ENCODE assay signal across 9 mouse cellular contexts in the genomic region with DNA sequence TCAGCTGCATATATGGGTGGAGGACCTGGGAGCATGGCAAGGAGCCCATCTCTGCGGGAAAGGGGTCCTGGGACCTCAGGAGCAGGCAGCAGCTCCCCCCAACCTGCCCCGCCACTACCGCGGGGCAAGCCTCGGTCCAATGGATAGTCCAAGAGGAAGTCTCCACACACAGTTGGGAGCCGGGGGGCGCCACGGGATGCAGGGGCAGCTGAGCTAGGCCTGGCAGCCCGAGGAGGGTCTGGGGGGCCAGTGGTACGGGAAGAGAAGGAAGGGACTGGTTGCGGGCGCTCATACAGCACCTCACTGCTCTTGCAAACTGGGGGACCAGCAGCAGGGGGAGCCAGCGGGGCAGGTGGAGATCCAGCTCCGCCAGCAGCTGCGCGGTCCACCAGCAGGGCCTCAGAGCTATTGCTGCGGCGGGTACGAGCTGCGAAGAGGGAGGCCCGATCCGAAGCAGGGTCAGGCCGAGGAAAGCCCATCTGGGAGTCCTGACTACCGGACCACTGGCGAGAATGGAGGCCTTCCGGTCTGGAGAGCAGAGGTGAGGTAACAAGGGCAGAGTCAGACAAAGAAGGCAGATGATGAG. TPM values are rescaled to one million over a fixed set of nuclear protein-coding genes. Genes with fewer than 3 reads are reported as not detected.
DNase-seq lines count a peak whose midpoint lies in the region; ATAC-seq and TF ChIP-seq lines count a peak whose summit lies in the region.
"Had no signal": no experiment of that assay in that cellular context is flagged by ENCODE, and none has a peak within 500 bp of the region (broad histone marks: within the 10 kb centered on the region; RNA-seq: fewer than 3 reads in every experiment).

No protein-coding gene starts in this region.

- no peak overlapping the region for H3K9ac ChIP-seq in hindbrain, embryonic 14.5 days
- no peak overlapping the region for H3K9ac ChIP-seq in hindbrain, embryonic 13.5 days
- H3K9ac ChIP-seq in intestine, embryonic 15.5 days: no peak overlapping the region
- H3K9ac ChIP-seq in limb, embryonic 13.5 days: 0 out of 2 replicates have a peak overlapping the region, but pooled peaks have one; percentile 8
- H3K9ac ChIP-seq: limb, embryonic 15.5 days had no signal

- H3K4me3 ChIP-seq in hindbrain, embryonic 14.5 days (replicated peaks; ENCODE audit: low read length): no peak overlapping the region
- H3K4me3 ChIP-seq in hindbrain, embryonic 13.5 days: no peak overlapping the region
- H3K4me3 ChIP-seq in intestine, embryonic 15.5 days (replicated peaks): no peak overlapping the region
- no peak overlapping the region for H3K4me3 ChIP-seq in limb, embryonic 13.5 days
- H3K4me3 ChIP-seq: limb, embryonic 15.5 days had no signal

- 39% methylated on average over 26 of the region's 26 CpGs for WGBS in hindbrain, embryonic 14.5 days
- WGBS in hindbrain, embryonic 13.5 days: 31% methylated on average over 26 of the region's 26 CpGs
- 33% methylated on average over 25 of the region's 26 CpGs for WGBS in intestine, embryonic 15.5 days
- 38% methylated on average over 25 of the region's 26 CpGs for WGBS in limb, embryonic 13.5 days

- H3K36me3 ChIP-seq in hindbrain, embryonic 14.5 days (replicated peaks; ENCODE audit: control insufficient read depth, insufficient read depth): peaks cover 19% of the 10 kb centered on the region
- peaks cover 22% of the 10 kb centered on the region for H3K36me3 ChIP-seq in hindbrain, embryonic 13.5 days
- no peaks in the 10 kb centered on the region for H3K36me3 ChIP-seq in intestine, embryonic 15.5 days
- peaks cover 8% of the 10 kb centered on the region; the same call in 1 of the 2 replicates for H3K36me3 ChIP-seq in limb, embryonic 13.5 days

- H3K4me2 ChIP-seq in hindbrain, embryonic 14.5 days (replicated peaks): no peak overlapping the region
- no peak overlapping the region for H3K4me2 ChIP-seq in hindbrain, embryonic 13.5 days
- no peak overlapping the region for H3K4me2 ChIP-seq in intestine, embryonic 15.5 days (replicated peaks)
- H3K4me2 ChIP-seq in limb, embryonic 13.5 days (replicated peaks): no peak overlapping the region
- H3K4me2 ChIP-seq: limb, embryonic 15.5 days had no signal

- no peak for TF ChIP-seq POLR2A in brain, embryonic 14.5 days (IDR thresholded peaks at IDR 0.05; ENCODE audit: borderline replicate concordance, extremely low read depth, insufficient read depth, insufficient read length, poor library complexity, severe bottlenecking)

- ATAC-seq in hindbrain, embryonic 14.5 days (ENCODE audit: low FRiP score): no peak
- ATAC-seq in hindbrain, embryonic 13.5 days (ENCODE audit: low FRiP score): no peak
- ATAC-seq in intestine, embryonic 15.5 days: peak; percentile 28; the same call in 1 of the 2 replicates
- no peak; the same call in 1 of the 2 replicates for ATAC-seq in limb, embryonic 13.5 days (ENCODE audit: low FRiP score, low read depth)

- no peak overlapping the region for H3K27ac ChIP-seq in hindbrain, embryonic 14.5 days
- no peak overlapping the region for H3K27ac ChIP-seq in hindbrain, embryonic 13.5 days
- H3K27ac ChIP-seq in intestine, embryonic 15.5 days: no peak overlapping the region
- H3K27ac ChIP-seq in limb, embryonic 13.5 days: no peak overlapping the region
- H3K27ac ChIP-seq: limb, embryonic 15.5 days had no signal

- peak; percentile 27 for DNase-seq in hindbrain, embryonic 14.5 days (ENCODE audit: low spot score)
- peak; percentile 46 for DNase-seq in brain, embryonic 14.5 days (ENCODE audit: low read depth)
- peak; percentile 77 for DNase-seq in gastrocnemius, postnatal 10 days
- peak; percentile 31 to 47 for DNase-seq in monocyte, adult 2 months (ENCODE audit: low read depth in 1 of 2, low spot score in 2 of 2)
- DNase-seq in thymus, postnatal 10 days (ENCODE audit: low spot score in 2 of 2): peak; percentile 69 to 85

- peaks cover 3% of the 10 kb centered on the region; the same call in 1 of the 2 replicates for H3K4me1 ChIP-seq in hindbrain, embryonic 14.5 days (replicated peaks; ENCODE audit: control insufficient read depth, insufficient read depth, low read length)
- H3K4me1 ChIP-seq in hindbrain, embryonic 13.5 days (replicated peaks): peaks cover 9% of the 10 kb centered on the region
- H3K4me1 ChIP-seq in intestine, embryonic 15.5 days (replicated peaks): no peaks in the 10 kb centered on the region
- 0 out of 2 replicates have a peak, but pooled peaks cover 8% of the 10 kb centered on the region for H3K4me1 ChIP-seq in limb, embryonic 13.5 days

- no peaks in the 10 kb centered on the region for H3K9me3 ChIP-seq in hindbrain, embryonic 14.5 days (ENCODE audit: control insufficient read depth, low read length)
- no peaks in the 10 kb centered on the region for H3K9me3 ChIP-seq in hindbrain, embryonic 13.5 days
- no peaks in the 10 kb centered on the region for H3K9me3 ChIP-seq in intestine, embryonic 15.5 days
- no peaks in the 10 kb centered on the region for H3K9me3 ChIP-seq in limb, embryonic 13.5 days
- H3K9me3 ChIP-seq: limb, embryonic 15.5 days had no signal

- TF ChIP-seq CTCF in brain, embryonic 14.5 days (IDR thresholded peaks at IDR 0.05; ENCODE audit: borderline replicate concordance, extremely low read depth, insufficient read depth, insufficient read length): peak; percentile 45

- H3K27me3 ChIP-seq in hindbrain, embryonic 14.5 days (ENCODE audit: control insufficient read depth, insufficient read depth, low read length): no peaks in the 10 kb centered on the region
- no peaks in the 10 kb centered on the region for H3K27me3 ChIP-seq in hindbrain, embryonic 13.5 days
- H3K27me3 ChIP-seq in intestine, embryonic 15.5 days (replicated peaks): no peaks in the 10 kb centered on the region
- H3K27me3 ChIP-seq in limb, embryonic 13.5 days: no peaks in the 10 kb centered on the region
- H3K27me3 ChIP-seq: limb, embryonic 15.5 days had no signal

RNA-seq across cellular contexts. Expression of a gene that starts 5.4 kb away (rescaled TPM):
- polyA plus RNA-seq in hindbrain, embryonic 14.5 days (2014; fragmentation: Nextera tagmentation; extraction: Ambion mirVana): 129 and 139 TPM in 2 replicates
- polyA plus RNA-seq in hindbrain, embryonic 13.5 days (2015; fragmentation: Nextera tagmentation; extraction: Ambion mirVana): 113 TPM in 2 replicates
- polyA plus RNA-seq in brain, embryonic 14.5 days (2012; rRNA removed): 95.6 and 106 TPM in 2 replicates
- 10 to 100 TPM in 1 of 2 experiments, 1 to 10 TPM in 1; 8.5 to 12.5 TPM for total RNA-seq in gastrocnemius, postnatal 10 days (2021)
- polyA plus RNA-seq in intestine, embryonic 15.5 days (2015; fragmentation: Nextera tagmentation; extraction: Ambion mirVana): 60.3 and 61.4 TPM in 2 replicates
- polyA plus RNA-seq in limb, embryonic 13.5 days (2015; fragmentation: Nextera tagmentation; extraction: Ambion mirVana): 84.1 and 85.0 TPM in 2 replicates

RNA-seq across cellular contexts. Expression of a gene that starts 11.6 kb away (rescaled TPM):
- polyA plus RNA-seq in hindbrain, embryonic 14.5 days (2014; fragmentation: Nextera tagmentation; extraction: Ambion mirVana): 0.53 TPM in 1 of 2 replicates, not detected in the other
- polyA plus RNA-seq in hindbrain, embryonic 13.5 days (2015; fragmentation: Nextera tagmentation; extraction: Ambion mirVana): 0.60 TPM in 1 of 2 replicates, not detected in the other
- polyA plus RNA-seq in brain, embryonic 14.5 days (2012; rRNA removed): 0.33 and 0.63 TPM in 2 replicates
- not detected for total RNA-seq in gastrocnemius, postnatal 10 days (2021)
- not detected in 2 replicates for polyA plus RNA-seq in intestine, embryonic 15.5 days (2015; fragmentation: Nextera tagmentation; extraction: Ambion mirVana)
- polyA plus RNA-seq in limb, embryonic 13.5 days (2015; fragmentation: Nextera tagmentation; extraction: Ambion mirVana): 0.48 and 0.78 TPM in 2 replicates
- polyA plus RNA-seq: limb, embryonic 15.5 days had no signal

RNA-seq across cellular contexts. Expression of a gene that starts 17.0 kb away (rescaled TPM):
- polyA plus RNA-seq in hindbrain, embryonic 14.5 days (2014; fragmentation: Nextera tagmentation; extraction: Ambion mirVana): 61.4 and 65.0 TPM in 2 replicates
- 53.9 and 55.5 TPM in 2 replicates for polyA plus RNA-seq in hindbrain, embryonic 13.5 days (2015; fragmentation: Nextera tagmentation; extraction: Ambion mirVana)
- polyA plus RNA-seq in brain, embryonic 14.5 days (2012; rRNA removed): 86.8 and 89.7 TPM in 2 replicates
- total RNA-seq in gastrocnemius, postnatal 10 days (2021): 1 to 10 TPM; 1.0 to 1.5 TPM
- 12.4 TPM in 2 replicates for polyA plus RNA-seq in intestine, embryonic 15.5 days (2015; fragmentation: Nextera tagmentation; extraction: Ambion mirVana)
- polyA plus RNA-seq in limb, embryonic 13.5 days (2015; fragmentation: Nextera tagmentation; extraction: Ambion mirVana): 17.5 and 22.1 TPM in 2 replicates

RNA-seq across cellular contexts. Expression of a gene that starts 19.5 kb away (rescaled TPM):
- polyA plus RNA-seq in hindbrain, embryonic 14.5 days (2014; fragmentation: Nextera tagmentation; extraction: Ambion mirVana): 20.6 and 21.9 TPM in 2 replicates
- polyA plus RNA-seq in hindbrain, embryonic 13.5 days (2015; fragmentation: Nextera tagmentation; extraction: Ambion mirVana): 32.2 and 32.4 TPM in 2 replicates
- polyA plus RNA-seq in brain, embryonic 14.5 days (2012; rRNA removed): 42.1 and 47.1 TPM in 2 replicates
- 10 to 100 TPM; 19.6 to 24.3 TPM for total RNA-seq in gastrocnemius, postnatal 10 days (2021)
- 25.0 and 27.5 TPM in 2 replicates for polyA plus RNA-seq in intestine, embryonic 15.5 days (2015; fragmentation: Nextera tagmentation; extraction: Ambion mirVana)
- 32.0 and 36.1 TPM in 2 replicates for polyA plus RNA-seq in limb, embryonic 13.5 days (2015; fragmentation: Nextera tagmentation; extraction: Ambion mirVana)

RNA-seq across cellular contexts. Expression of a gene that starts 28.7 kb away (rescaled TPM):
- polyA plus RNA-seq in hindbrain, embryonic 14.5 days (2014; fragmentation: Nextera tagmentation; extraction: Ambion mirVana): 18.6 and 20.9 TPM in 2 replicates
- 24.8 and 25.5 TPM in 2 replicates for polyA plus RNA-seq in hindbrain, embryonic 13.5 days (2015; fragmentation: Nextera tagmentation; extraction: Ambion mirVana)
- 14.1 and 22.6 TPM in 2 replicates for polyA plus RNA-seq in brain, embryonic 14.5 days (2012; rRNA removed)
- 10 to 100 TPM; 10.5 to 16.7 TPM for total RNA-seq in gastrocnemius, postnatal 10 days (2021)
- polyA plus RNA-seq in intestine, embryonic 15.5 days (2015; fragmentation: Nextera tagmentation; extraction: Ambion mirVana): 23.0 and 23.9 TPM in 2 replicates
- polyA plus RNA-seq in limb, embryonic 13.5 days (2015; fragmentation: Nextera tagmentation; extraction: Ambion mirVana): 26.4 and 27.6 TPM in 2 replicates

Comparison
In these comparisons a context has a peak if more than half of its experiments do, and no peak if none do; other contexts are left out.
1. DNase-seq: peak in every context shown above with its lines; median percentile 77 in gastrocnemius, postnatal 10 days; 77 in thymus, postnatal 10 days; 46 in brain, embryonic 14.5 days; 39 in monocyte, adult 2 months; 27 in hindbrain, embryonic 14.5 days.